Mouse (Mus musculus) mouse embryonic stem cell (cell line): Measurements from ENCODE around the gene Anapc11.

Experiments used
- in situ Hi-C, 2 experiments: fragments of 300-500 bp; cut with MboI; formaldehyde crosslinking; loops; 1 replicate in 1 of 2; 3 replicates in 1 of 2; pipeline ENCODE4 v1.14.3; 2019 to 2020; ENCODE audit warnings: low sequenced_read_pairs in 2 of 2, low pct_unique_long_range_greater_than_20kb in 1 of 2, mixed read lengths in 1 of 2; ENCODE audit not compliant: unreplicated experiment in 1 of 2

Gene Anapc11

DNA sequence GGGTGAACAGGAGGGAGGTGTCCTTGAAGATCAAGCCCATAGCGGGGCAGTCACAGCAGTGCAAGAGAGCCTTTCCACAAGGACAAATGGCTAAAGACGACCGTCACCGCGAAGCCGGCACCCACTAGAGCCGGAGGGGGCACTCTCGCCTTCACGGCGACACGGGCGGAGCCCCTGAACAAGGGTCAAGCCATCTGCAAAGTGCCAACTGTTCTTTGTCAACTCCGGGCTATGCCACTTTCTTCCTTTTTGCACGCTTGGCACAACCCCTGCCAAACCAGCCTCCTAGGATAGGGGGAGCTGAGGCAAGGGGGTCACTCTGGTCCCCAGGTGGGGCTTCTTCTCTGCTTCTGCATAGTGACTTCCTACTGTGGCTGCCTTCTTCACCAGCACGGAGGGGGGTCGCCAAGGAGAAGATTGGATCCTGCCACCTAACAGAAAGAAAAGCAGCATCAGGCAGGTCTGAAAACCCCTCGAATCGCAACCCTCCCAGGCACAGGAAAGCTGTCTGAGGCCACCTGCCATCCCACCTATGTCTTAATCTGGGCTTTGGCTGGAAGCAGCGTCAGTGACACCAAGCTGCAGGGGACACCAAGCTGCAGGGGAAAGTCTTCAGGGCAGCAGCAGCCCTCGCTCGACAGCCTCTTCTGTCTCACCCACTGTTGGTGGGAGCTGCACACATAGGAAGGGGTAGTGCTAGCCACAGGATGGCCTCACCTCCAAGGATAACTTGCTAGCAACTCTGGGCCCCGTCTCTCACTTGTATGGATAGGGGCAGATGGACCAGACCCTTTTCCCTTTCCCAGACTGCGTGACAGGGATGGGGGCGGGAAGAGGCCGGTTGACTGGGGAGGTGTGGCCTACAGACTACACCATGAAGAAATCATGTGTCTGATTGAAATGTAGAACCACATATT is 20.7 kb downstream of the Anapc11 start:
- in situ Hi-C loops = no loop called here

DNA sequence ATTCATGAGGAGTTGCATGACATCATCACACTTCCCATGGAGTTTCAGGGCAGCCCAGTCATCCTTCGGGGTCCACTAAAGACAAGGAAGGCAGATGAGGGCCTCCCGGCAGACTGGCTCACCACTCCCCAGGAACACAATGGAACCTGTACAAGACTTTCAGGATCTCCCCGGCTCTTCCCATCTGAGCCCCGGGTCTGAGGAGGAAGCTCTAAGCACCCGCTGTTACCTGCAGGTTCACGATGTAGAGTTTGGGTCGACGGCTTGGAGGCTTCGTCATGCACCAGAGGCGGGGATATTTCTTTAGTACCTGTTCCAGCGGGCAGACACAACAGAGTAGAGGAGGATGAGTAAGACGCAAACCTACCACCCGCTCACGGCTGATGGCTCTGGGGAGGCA is 22.0 kb downstream of the Anapc11 start:
- in situ Hi-C loops = no loop called here

- in situ Hi-C loops = no loop called here
Measured at GRCm38 (mm10) chr11:120622805-120623204, 24.6 kb downstream of the Anapc11 start.

GRCm38 (mm10) chr11:120623961-120624679 is 25.9 kb downstream of the Anapc11 start:
- in situ Hi-C loops = no loop called here

DNA sequence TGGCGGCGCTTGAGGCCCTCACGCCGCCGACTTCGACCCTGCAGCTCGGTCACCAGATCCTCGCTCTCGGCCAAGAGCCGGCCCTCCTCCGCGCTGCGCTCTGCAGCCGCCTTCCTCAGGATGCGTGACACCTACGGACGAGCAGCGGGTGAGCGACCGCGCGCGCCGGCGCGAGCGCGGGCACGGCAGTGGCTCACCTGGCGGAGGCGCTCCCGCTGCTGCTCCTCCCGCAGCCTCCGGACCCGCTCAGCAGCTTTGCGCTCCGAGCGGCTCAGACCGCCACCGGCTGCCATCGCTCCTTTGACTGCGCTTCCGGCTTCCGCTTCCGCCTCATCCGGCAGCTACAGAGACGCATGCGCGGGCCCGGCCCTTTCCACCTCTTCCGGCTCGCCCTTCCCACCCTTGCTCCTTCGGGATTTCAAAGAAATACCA is 26.5 kb downstream of the Anapc11 start:
- in situ Hi-C loops = no loop called here

- in situ Hi-C loops = no loop called here
Measured at GRCm38 (mm10) chr11:120625152-120625775, 27.0 kb downstream of the Anapc11 start, which contains the start of gene Sirt7. Sirt7 (minus strand) TSS chr11:120625240.

DNA sequence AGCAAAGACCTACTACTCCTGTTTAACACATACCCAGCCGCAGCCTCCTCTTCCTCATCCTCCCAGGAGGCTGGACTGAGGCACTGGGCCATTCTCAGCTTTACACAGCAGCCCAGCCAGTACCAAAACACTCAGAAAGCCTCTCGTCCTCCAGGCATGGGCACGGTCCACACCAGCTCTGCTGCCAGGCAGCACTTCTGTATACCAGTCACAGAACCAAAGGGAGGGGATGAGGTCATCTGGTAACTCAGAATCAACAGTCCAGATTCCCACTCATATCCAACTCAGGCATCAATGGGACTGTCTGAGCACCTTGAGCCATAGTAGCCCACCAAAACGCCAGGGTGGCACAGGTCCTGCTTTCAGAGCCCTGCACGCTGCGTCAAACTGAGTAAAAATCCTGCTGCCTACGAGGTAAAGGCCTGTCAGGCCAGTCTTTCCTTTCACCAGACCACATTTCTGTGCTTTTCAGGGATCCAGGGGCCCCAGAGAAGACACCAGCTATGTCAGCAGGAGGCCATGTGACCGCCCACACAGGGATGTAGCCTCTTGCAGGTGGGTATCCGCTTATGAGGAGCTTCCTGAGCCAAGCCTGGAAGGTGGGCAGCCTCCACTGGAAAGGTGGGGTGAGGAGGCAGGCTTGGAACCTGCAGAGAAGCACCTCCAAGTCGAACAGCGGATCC is 28.7 kb downstream of the Anapc11 start:
- in situ Hi-C loops = no loop called here

GRCm38 (mm10) chr11:120627468-120628300 is 29.5 kb downstream of the Anapc11 start:
- in situ Hi-C loops = no loop called here

DNA sequence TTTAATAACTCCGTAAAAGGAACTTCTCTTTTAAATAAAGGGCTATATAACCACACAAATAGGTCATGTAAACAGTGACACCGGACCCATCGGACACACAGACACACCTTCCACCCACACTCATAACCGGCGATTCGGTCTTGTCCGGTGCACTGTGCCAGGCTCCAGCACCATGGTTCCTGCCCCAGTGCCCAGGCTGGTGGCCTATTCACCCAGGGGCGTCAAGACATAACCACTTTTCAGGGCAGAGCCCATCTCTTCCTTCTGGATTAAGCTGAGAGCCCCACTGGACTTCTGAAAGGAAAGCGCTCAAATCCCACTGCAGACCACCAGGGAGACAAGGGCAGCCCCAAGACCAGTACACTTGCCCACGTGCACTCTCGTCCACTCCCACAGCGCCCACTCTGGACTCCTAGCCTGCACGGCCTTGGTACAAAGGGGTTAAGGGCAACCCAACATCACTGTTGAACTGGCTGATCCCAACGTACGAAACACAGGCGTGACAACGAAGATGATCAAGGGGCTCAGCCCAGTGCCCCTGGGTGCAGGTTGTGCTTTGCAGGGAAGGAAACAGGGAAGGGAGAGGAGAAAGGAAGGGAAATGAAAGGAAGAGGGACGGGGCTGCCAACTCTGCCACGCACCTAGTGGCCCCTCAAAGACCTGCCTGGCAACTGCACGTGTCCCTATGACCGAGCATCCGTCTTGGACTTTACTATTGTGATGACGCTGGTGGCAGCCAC is 30.6 kb downstream of the Anapc11 start:
- in situ Hi-C loops = no loop called here

GRCm38 (mm10) chr11:120629341-120629730 is 31.1 kb downstream of the Anapc11 start:
- in situ Hi-C loops = no loop called here

- in situ Hi-C loops = no loop called here
Measured at GRCm38 (mm10) chr11:120629911-120630310, 31.7 kb downstream of the Anapc11 start.

DNA sequence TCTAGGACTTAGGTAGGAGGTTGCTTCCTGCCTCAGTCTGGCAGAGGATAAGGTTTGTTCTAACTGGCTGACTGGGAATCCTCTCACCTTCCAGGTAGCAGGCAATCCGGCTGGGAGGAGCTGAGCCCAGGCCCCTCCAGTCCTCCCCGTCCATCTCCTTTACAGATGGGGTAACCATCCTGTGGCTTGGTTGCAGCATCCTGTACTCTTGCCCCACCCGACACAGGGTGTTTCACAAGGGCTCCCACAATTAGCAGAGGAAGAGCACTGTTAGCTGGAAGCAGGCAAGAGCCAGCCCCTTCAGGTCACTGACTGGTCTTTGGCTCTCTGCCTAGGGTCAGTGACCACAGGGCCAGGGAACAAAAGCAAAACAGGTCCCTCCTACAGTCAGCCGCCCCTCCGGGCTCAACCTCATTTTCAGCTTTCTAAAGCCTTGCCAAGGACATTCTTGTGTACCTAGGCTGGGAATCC is 32.2 kb downstream of the Anapc11 start:
- in situ Hi-C loops = no loop called here

DNA sequence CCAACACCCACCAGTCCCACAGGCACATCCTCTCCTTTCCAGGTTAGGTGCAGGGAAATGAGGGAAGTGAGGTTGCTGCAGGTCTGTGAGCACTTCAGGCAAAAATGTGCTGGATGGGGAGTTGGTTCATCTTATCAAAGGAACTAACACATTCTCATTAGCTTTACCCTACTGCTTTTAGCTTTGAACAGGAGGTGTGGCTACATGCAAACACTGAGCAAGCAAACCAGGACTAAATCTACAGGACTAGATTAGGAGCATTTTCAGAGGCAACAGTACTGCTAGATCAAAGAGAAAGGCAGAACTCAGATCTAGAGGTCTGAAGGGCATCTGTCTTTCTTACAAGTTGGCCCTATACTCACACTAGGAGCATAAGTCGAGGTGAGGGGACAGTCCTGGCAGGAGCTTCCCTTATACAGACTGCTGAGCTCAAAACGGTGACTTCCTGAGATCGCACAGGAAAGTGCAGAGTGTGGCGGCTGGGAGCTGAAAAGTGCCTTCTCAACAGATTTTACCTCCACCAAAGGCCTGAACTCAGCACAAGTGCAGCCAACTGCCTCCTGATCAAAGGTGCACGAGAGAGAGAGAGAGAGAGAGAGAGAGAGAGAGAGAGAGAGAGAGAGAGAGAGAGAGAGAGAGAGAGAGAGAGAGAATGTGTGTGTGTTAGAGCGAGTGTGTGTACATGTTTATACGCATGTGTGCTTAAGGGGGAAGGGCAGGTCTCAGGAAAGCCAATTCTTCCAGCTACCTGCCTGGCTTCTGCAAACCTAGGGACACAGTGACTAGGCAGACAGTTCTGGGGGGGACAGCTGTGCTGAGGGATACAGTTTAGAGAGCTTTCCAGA is 32.9 kb downstream of the Anapc11 start:
- in situ Hi-C loops = no loop called here

DNA sequence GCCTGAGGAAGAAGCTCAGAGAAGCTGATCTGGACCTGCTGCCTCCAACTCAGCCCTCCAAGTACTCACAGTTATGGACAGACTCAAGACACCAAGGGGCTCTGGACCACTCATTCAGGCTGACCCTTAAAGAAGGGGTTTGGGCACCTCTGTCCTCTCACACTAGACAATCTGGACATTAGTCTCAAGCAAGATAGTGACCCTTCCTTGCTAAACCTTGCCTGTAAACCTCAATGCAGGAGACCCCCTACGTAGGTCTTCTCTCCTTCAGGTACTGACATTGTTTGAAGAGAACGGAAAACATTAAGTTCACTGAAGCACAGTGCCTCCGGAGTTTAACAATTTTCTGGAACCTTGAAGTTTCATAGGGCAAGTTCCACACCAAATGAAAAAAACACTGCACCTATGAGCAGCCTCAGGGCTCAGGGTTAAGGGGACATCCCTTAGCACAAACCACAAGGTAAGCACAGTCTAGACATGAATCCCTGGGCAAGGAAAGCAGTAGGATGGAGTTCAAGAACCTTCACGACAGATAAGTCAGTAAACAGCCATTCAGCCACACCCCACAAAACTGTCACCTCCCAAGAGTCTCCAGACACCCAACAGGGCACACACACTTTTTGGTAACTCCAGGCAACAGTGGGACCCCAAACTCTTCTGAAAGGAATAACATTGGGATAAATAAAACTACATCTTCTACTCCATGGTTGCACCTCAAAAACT is 33.7 kb downstream of the Anapc11 start:
- in situ Hi-C loops = no loop called here

- in situ Hi-C loops = no loop called here
Measured at GRCm38 (mm10) chr11:120632559-120633519, 34.6 kb downstream of the Anapc11 start.
